Mouse (Mus musculus) lung, embryonic 16.5 days (tissue): Measurements from ENCODE around the gene Crlf1. TPM values are rescaled to one million over a fixed set of nuclear protein-coding genes. Genes with fewer than 3 reads are reported as not detected.

Experiments
- ATAC-seq: fragments of 200-750 bp; cut with Nextera tagmentation; 2 replicates; pipeline ENCODE4 v1.8.0; 2017; ENCODE audit warnings: low read depth, mild to moderate bottlenecking, moderate library complexity
- H3K27ac ChIP-seq: fragments of 300-500 bp; sonication (generic); 2 replicates; pipeline ENCODE4 v1.5.1; 2014; ENCODE audit warnings: mild to moderate bottlenecking, control low read depth, low read length
- H3K27me3 ChIP-seq: fragments of 300-500 bp; sonication (generic); 2 replicates; pipeline ENCODE4 v1.6.1; 2014; ENCODE audit warnings: low read depth, low read length, mixed read lengths; ENCODE audit not compliant: control insufficient read depth, insufficient read depth
- H3K36me3 ChIP-seq: fragments of 300-500 bp; sonication (generic); 2 replicates; pipeline ENCODE4 v1.6.1; 2014; ENCODE audit warnings: low read length; ENCODE audit not compliant: control insufficient read depth, insufficient read depth
- H3K4me1 ChIP-seq: fragments of 300-500 bp; sonication (generic); replicated peaks from 2 replicates; pipeline ENCODE4 v1.6.1; 2014; ENCODE audit warnings: low read length, mixed read lengths; ENCODE audit not compliant: control insufficient read depth, insufficient read depth
- H3K4me2 ChIP-seq: fragments of 300-500 bp; sonication (generic); 2 replicates; pipeline ENCODE4 v1.6.1; 2014; ENCODE audit warnings: low read depth, low read length, control low read depth
- H3K4me3 ChIP-seq: fragments of 300-500 bp; sonication (generic); 2 replicates; pipeline ENCODE4 v1.5.1; 2014; ENCODE audit warnings: mild to moderate bottlenecking, low read length, control low read depth
- H3K9ac ChIP-seq: fragments of 300-500 bp; sonication (generic); 2 replicates; pipeline ENCODE4 v1.6.1; 2014; ENCODE audit warnings: low read length, control low read depth
- H3K9me3 ChIP-seq: fragments of 300-500 bp; sonication (generic); 2 replicates; pipeline ENCODE4 v1.6.1; 2016; ENCODE audit warnings: low read length; ENCODE audit not compliant: control insufficient read depth
- WGBS: fragments of 180-500 bp; shearing (Covaris S2); extraction: QIAGEN DNeasy Blood & Tissue Kit; methylation state at CpG from one replicate; pipeline ENCODE4 v1.1.7; 2014; 5-methylcytosine and 5-hydroxymethylcytosine counted together
- polyA plus RNA-seq: library from polyadenylated mRNA; unstranded; fragments of >200 nt; fragmentation: Nextera tagmentation; extraction: Ambion mirVana; gene quantifications from 2 replicates; pipeline ENCODE4 v1.2.1, GENCODE M21; 2015

The Crlf1 gene
- polyA plus RNA-seq, 1 experiment from 2014 or later: 169 TPM

DNA sequence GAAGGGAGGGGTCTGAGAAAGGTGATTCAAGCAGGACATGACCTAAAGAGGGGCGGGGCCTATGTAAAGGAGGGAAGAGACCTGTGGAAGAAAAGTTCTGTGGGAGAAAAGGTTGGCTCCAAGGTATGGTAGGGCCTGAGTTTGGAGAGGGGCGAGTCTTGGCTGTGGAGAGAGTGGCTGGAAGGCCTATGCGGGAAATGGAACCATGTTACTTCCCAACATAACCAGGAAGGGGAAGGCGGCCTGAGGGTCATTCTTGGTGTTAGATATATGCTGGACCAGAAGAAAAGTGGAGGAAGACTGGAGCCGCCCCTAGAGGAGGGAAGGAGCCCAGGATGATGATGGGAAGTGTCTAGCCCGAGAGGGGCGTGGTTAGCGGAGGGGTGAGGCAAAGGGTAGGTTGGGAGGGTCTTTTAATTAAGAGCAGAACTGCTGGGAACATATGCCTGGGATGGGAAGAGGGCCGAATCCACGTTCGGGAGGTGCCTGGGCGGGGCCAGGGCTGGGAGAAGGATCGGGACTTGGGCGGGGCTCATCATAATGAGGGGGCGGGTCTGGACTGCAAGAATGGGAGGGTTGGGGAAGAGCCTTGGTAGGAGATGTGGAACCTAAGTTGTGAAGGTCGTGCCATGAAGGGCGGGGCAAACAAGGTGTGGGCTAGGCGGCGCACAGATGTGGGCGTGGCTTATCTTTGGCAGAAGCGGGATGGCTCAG is 15.5 kb upstream of the Crlf1 start:
- Histone ChIP-seq H3K36me3 (no peaks in the 10 kb centered on the region), H3K4me2 (peak overlapping the region; percentile 77), H3K4me3 (peak overlapping the region; percentile 69), H3K9me3 (no peaks in the 10 kb centered on the region), H3K9ac (no peak overlapping the region; the same call in 1 of the 2 replicates), H3K4me1 (peaks cover 20% of the 10 kb centered on the region), H3K27ac (peak overlapping the region; percentile 75), H3K27me3 (peaks cover 3% of the 10 kb centered on the region; the same call in 1 of the 2 replicates)
- ATAC-seq: peak; percentile 37
- 2% methylated on average over 21 of the region's 21 CpGs for WGBS

DNA sequence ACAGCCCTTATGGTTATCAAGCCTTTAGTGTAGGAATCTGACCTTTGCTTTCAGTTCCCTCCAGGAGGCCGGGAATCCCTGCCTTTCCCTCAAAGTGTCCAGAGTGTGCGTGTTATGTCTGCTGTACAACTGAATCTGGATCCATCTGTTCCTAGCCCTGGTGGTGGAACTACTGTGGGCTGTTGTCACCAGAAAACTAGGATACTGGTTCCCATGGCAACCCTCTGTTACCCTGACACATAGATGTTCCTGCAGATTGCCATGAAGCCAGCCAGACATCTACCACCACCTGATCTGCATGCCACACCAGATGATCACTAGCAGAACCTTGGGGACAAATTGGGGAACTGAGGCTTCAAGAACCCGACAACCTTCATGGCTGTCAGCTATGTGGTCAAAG is 11.1 kb upstream of the Crlf1 start:
- H3K4me3 ChIP-seq: no peak overlapping the region
- WGBS: 68% methylated on average over 3 of the region's 3 CpGs
- H3K4me1 ChIP-seq: peaks cover 20% of the 10 kb centered on the region
- ATAC-seq: no peak
- H3K9me3 ChIP-seq: no peaks in the 10 kb centered on the region
- no peak overlapping the region for H3K4me2 ChIP-seq
- H3K9ac ChIP-seq: no peak overlapping the region
- H3K27ac ChIP-seq: peak overlapping the region; percentile 83
- H3K36me3 ChIP-seq: no peaks in the 10 kb centered on the region
- peaks cover 24% of the 10 kb centered on the region for H3K27me3 ChIP-seq

DNA sequence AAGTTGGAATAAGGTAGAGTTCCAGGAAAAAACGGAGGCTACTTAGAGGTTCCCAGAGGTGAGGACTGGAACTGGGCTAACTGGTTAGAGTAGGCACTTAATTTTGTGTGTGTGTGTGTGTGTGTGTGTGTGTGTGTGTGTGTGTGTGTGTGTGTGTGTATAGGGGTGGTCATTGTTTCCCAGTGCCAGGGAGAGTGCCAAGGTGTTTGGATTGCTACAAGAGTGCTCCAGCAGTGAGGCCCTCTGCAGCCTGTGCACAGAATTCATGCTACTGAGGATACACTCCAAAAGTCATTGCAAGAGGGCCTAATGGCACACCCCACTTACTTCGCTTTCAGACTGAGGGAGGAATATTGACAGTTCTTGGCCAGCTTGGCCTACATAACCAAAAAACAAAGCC is 10.0 kb upstream of the Crlf1 start:
- Histone ChIP-seq H3K4me3 (no peak overlapping the region), H3K9me3 (no peaks in the 10 kb centered on the region), H3K27ac (peak overlapping the region; percentile 84), H3K4me1 (peaks cover 20% of the 10 kb centered on the region), H3K36me3 (no peaks in the 10 kb centered on the region), H3K9ac (no peak overlapping the region), H3K27me3 (peaks cover 32% of the 10 kb centered on the region), H3K4me2 (no peak overlapping the region)
- 24% methylated on average over 2 of the region's 2 CpGs for WGBS
- ATAC-seq: peak; percentile 87

DNA sequence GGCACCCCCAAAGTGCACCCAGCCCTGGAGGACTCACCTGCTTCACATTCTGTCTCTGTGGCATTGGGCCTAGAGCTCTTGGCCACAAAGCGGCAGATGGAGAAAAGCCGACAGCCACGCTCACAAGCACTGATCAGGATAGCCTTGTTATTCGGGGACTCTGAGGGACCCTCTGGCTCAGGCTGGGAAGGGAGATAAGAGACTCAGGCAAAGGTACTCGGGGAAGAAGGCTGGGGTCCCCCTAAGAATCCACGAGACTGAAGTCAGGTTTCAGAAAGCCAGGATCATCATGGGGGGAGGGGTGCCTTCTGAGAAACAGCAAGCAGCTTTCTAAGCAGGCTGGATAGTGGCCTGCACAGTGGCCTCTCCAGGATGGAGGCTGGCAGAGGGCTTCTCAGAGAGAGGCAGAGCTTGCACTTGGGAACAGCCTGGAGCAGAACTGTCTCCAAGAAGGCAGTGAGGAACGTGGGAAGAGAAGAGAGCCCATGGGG is 6.7 kb upstream of the Crlf1 start:
- Histone ChIP-seq H3K4me1 (peaks cover 46% of the 10 kb centered on the region), H3K4me3 (no peak overlapping the region), H3K4me2 (no peak overlapping the region), H3K9ac (no peak overlapping the region), H3K27me3 (peaks cover 59% of the 10 kb centered on the region), H3K9me3 (no peaks in the 10 kb centered on the region), H3K27ac (no peak overlapping the region), H3K36me3 (no peaks in the 10 kb centered on the region)
- WGBS: 49% methylated on average over 7 of the region's 7 CpGs
- no peak for ATAC-seq

DNA sequence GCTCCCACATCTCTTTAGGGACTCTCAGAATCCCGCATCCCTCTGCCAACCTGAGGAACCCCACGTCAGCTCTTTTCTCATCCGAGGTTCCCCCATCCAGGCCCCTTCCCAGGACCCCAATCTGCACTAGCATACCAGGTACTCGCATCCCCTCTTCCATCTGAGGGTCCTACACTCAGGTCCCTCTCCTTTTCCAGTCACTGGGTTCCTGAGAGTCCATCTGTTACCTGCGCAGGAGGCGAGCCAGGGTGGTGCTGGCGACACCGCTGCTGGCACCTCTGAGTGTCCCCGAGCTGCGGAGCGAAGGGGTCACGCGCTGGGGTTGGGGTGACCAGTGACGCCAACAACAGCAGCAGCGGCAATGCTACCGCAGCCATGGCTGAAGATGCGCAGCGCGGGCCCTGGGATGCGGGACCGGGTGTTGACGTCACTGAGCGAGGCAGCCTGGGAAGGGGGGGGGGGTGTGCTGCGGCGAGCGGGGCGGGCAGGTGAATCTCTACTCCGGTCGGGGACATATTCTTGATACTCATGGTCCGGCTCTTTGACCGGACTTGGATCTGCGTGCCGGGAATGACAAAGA is 5.9 kb upstream of the Crlf1 start, which contains the start of gene Tmem59l:
TSS of gene Tmem59l (minus strand) at position 418 of the 580 bp plus-strand sequence.
- Histone ChIP-seq H3K27ac (peak within 1 kb of the TSS; percentile 99), H3K9ac (peak within 1 kb of the TSS; percentile 62), H3K4me3 (peak within 1 kb of the TSS; percentile 35), H3K4me1 (peaks cover 46% of the 10 kb centered on the region), H3K36me3 (no peaks in the 10 kb centered on the region), H3K4me2 (peak within 1 kb of the TSS; percentile 63), H3K9me3 (no peaks in the 10 kb centered on the region), H3K27me3 (peaks cover 67% of the 10 kb centered on the region)
- no peak for ATAC-seq
- WGBS: 8% methylated on average over 33 of the region's 33 CpGs

DNA sequence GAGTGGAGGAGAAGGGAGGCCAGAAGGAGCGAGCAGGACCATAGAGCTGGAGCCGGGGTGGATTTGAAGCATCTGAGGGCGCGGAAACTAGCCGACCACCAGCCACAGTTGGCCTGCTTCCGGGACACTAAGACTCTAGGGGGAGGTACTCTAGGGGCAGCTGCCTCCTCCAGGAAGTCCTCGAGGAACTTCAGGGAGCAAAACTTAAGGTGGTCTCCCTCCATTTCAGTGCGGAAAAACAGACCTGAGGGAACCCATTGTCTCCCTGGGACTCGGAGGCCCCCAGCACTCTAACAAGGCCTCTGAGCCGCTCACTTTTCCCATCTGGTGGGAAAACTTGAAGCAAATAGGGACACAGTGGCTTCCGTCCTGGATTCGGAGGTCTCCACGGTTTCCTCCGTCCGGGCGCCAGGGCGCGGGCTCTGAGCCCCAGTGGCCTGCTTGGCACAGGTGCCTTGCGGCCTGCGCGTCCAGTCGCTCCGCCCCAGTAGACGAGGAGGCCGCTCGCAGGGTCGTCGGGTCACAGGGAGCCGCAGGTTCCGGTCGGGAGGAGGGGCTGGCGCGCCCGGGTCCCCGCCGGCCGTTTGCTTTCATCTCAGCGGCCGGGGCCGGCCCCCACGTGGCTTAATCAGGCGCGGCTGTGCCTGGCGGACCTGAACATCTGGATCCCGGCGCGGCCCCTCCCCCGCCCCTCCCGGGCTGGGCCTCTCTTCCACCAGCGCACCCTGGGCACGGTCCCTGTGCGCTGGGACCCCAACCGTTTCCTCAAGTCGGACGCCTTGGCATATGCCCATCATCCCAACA is 4.8 kb upstream of the Crlf1 start:
- Histone ChIP-seq H3K4me3 (peak overlapping the region; percentile 35), H3K4me2 (peak overlapping the region; percentile 63), H3K36me3 (no peaks in the 10 kb centered on the region), H3K27me3 (peaks cover 77% of the 10 kb centered on the region), H3K4me1 (peaks cover 39% of the 10 kb centered on the region), H3K9ac (peak overlapping the region; percentile 62), H3K27ac (peak overlapping the region; percentile 99), H3K9me3 (no peaks in the 10 kb centered on the region)
- 3% methylated on average over 52 of the region's 55 CpGs for WGBS
- ATAC-seq: peak; percentile 8; the same call in 1 of the 2 replicates

DNA sequence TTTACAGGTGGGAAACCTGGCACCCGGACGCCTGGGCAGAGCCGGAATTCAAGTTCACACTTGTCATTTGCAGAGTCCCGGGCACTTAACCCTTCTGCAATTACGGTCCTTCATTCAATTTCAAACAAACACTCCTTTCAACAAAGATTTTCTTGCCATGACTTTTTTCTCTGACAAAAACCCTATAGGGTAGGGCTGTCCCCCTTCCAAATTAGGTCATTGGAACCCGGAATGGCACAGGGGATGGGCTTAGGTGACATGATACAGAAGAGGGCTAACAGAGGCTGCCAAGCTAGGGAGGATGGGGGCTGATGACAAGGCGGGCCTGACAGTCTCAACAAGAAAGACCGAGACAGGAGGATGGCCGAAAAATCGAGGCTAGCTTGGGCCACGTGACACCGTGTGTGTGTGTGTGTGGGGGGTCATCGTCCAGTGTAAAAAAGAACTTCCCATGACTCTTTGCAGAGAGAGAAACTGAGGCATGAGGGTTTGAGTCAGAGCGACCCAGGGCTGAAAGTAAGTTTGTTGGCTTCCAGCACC is 4.0 kb upstream of the Crlf1 start:
- Histone ChIP-seq H3K9ac (peak overlapping the region; percentile 62), H3K27ac (peak overlapping the region; percentile 99), H3K4me3 (peak overlapping the region; percentile 41), H3K4me1 (peaks cover 40% of the 10 kb centered on the region), H3K36me3 (no peaks in the 10 kb centered on the region), H3K9me3 (no peaks in the 10 kb centered on the region), H3K4me2 (peak overlapping the region; percentile 63), H3K27me3 (peaks cover 84% of the 10 kb centered on the region)
- 2% methylated on average over 14 of the region's 14 CpGs for WGBS
- no peak for ATAC-seq

DNA sequence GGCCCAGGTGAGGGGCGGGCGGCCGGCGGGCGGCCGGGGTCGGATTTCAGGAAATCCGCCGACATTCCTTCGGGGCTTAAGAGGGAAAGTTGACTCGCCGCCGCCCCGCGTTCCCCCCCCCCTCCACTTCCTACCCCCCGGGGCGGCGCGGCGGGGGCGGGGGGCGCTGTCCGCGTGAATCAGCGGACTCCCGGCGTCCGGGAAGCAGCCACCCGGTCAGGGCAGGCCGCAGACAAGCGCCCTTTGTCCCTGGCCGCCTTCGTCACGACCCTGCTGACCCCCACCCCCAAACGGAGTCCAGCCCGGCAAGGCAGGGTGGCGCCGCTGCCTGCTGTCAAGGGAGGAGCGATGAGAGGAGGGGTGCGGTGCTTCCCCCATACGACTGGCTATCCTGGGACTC is 3.4 kb upstream of the Crlf1 start:
- ATAC-seq: peak; percentile 15; the same call in 1 of the 2 replicates
- Histone ChIP-seq H3K27me3 (peaks cover 86% of the 10 kb centered on the region), H3K4me1 (peaks cover 39% of the 10 kb centered on the region), H3K27ac (peak overlapping the region; percentile 99), H3K9me3 (no peaks in the 10 kb centered on the region), H3K4me3 (peak overlapping the region; percentile 41), H3K36me3 (no peaks in the 10 kb centered on the region), H3K4me2 (peak overlapping the region; percentile 63), H3K9ac (peak overlapping the region; percentile 58)
- 0% methylated on average over 20 of the region's 41 CpGs for WGBS
